Mouse (Mus musculus) midbrain, embryonic 11.5 days (tissue): ENCODE data around the gene Ccn6. TPM values are rescaled to one million over a fixed set of nuclear protein-coding genes. Genes with fewer than 3 reads are reported as not detected.

Experiments
- ATAC-seq: fragments of 200-750 bp; cut with Nextera tagmentation; 2 replicates; pipeline ENCODE4 v1.8.0; 2017; ENCODE audit warnings: moderate TSS enrichment, moderate library complexity; ENCODE audit not compliant: low FRiP score
- DNase-seq: peaks from one replicate; pipeline ENCODE4 v3.0.0; 2015; ENCODE audit warnings: low spot score; ENCODE audit errors: missing footprints
- H3K27ac ChIP-seq: fragments of 300-500 bp; sonication (generic); 2 replicates; pipeline ENCODE4 v1.5.1; 2014; ENCODE audit warnings: low read depth, low read length
- H3K27me3 ChIP-seq: fragments of 300-500 bp; sonication (generic); 2 replicates; pipeline ENCODE4 v1.6.1; 2014; ENCODE audit warnings: mild to moderate bottlenecking, low read length, moderate library complexity, mixed read lengths; ENCODE audit not compliant: control insufficient read depth, insufficient read depth
- H3K36me3 ChIP-seq: fragments of 300-500 bp; sonication (generic); 2 replicates; pipeline ENCODE4 v1.6.1; 2014; ENCODE audit warnings: mild to moderate bottlenecking, low read length, moderate library complexity, mixed read lengths; ENCODE audit not compliant: control insufficient read depth, insufficient read depth
- H3K4me1 ChIP-seq: fragments of 300-500 bp; sonication (generic); 2 replicates; pipeline ENCODE4 v1.6.1; 2014; ENCODE audit warnings: low read length; ENCODE audit not compliant: control insufficient read depth, insufficient read depth
- H3K4me2 ChIP-seq: fragments of 300-500 bp; sonication (generic); 2 replicates; pipeline ENCODE4 v1.6.1; 2014; ENCODE audit warnings: mild to moderate bottlenecking, moderate library complexity
- H3K4me3 ChIP-seq: fragments of 300-500 bp; sonication (generic); 2 replicates; pipeline ENCODE4 v1.5.1; 2014; ENCODE audit warnings: low read depth, low read length
- H3K9ac ChIP-seq: fragments of 300-500 bp; sonication (generic); 2 replicates; pipeline ENCODE4 v1.6.1; 2014; ENCODE audit warnings: low read length
- H3K9me3 ChIP-seq: fragments of 300-500 bp; sonication (generic); 2 replicates; pipeline ENCODE4 v1.6.1; 2016; ENCODE audit warnings: low read length; ENCODE audit not compliant: control insufficient read depth
- WGBS: fragments of 180-500 bp; shearing (Covaris S2); extraction: QIAGEN DNeasy Blood & Tissue Kit; methylation state at CpG from one replicate; pipeline ENCODE4 v1.1.7; 2014; 5-methylcytosine and 5-hydroxymethylcytosine counted together
- polyA plus RNA-seq: library from polyadenylated mRNA; unstranded; fragments of >200 nt; fragmentation: Nextera tagmentation; extraction: Ambion mirVana; gene quantifications from 2 replicates; pipeline ENCODE4 v1.2.1, GENCODE M21; 2014

Ccn6 gene
- polyA plus RNA-seq, 1 experiment from 2014 or later, result 0.20 TPM

GRCm38 (mm10) chr10:39184864-39185544 is 21.4 kb upstream of the Ccn6 start:
- H3K9me3 ChIP-seq, result no peaks in the 10 kb centered on the region
- no peak overlapping the region for H3K4me3 ChIP-seq
- no peak overlapping the region for H3K4me2 ChIP-seq
- ATAC-seq (no peak), DNase-seq (no peak)
- no peak overlapping the region for H3K27ac ChIP-seq
- no peaks in the 10 kb centered on the region for H3K27me3 ChIP-seq
- no peaks in the 10 kb centered on the region for H3K4me1 ChIP-seq
- no peaks in the 10 kb centered on the region for H3K36me3 ChIP-seq
- H3K9ac ChIP-seq, result no peak overlapping the region
- 89% methylated on average over 8 of the region's 8 CpGs for WGBS

- H3K4me3 ChIP-seq, result no peak overlapping the region
- no peak overlapping the region for H3K27ac ChIP-seq
- ATAC-seq (no peak), DNase-seq (no peak)
- peaks cover 4% of the 10 kb centered on the region; the same call in 1 of the 2 replicates for H3K4me1 ChIP-seq
- no peak overlapping the region for H3K9ac ChIP-seq
- H3K4me2 ChIP-seq, result no peak overlapping the region
- WGBS, result 91% methylated on average over 5 of the region's 5 CpGs
- H3K27me3 ChIP-seq, result no peaks in the 10 kb centered on the region
- H3K36me3 ChIP-seq, result no peaks in the 10 kb centered on the region
- no peaks in the 10 kb centered on the region for H3K9me3 ChIP-seq
Measured at GRCm38 (mm10) chr10:39176981-39177380, 13.4 kb upstream of the Ccn6 start.

GRCm38 (mm10) chr10:39173077-39173476 is 9.5 kb upstream of the Ccn6 start:
- DNase-seq (peak; percentile 84), ATAC-seq (no peak)
- Histone ChIP-seq H3K36me3 (no peaks in the 10 kb centered on the region), H3K27me3 (no peaks in the 10 kb centered on the region), H3K4me2 (no peak overlapping the region), H3K4me3 (no peak overlapping the region), H3K9ac (no peak overlapping the region), H3K27ac (no peak overlapping the region), H3K4me1 (peaks cover 5% of the 10 kb centered on the region; the same call in 1 of the 2 replicates), H3K9me3 (no peaks in the 10 kb centered on the region)
- 62% methylated on average over 13 of the region's 13 CpGs for WGBS

- no peak overlapping the region for H3K4me2 ChIP-seq
- H3K36me3 ChIP-seq, result no peaks in the 10 kb centered on the region
- H3K9me3 ChIP-seq, result no peaks in the 10 kb centered on the region
- H3K27ac ChIP-seq, result no peak overlapping the region; the same call in 1 of the 2 replicates
- 74% methylated on average over 6 of the region's 6 CpGs for WGBS
- H3K9ac ChIP-seq, result no peak overlapping the region; the same call in 1 of the 2 replicates
- no peaks in the 10 kb centered on the region for H3K27me3 ChIP-seq
- ATAC-seq, result no peak
- H3K4me3 ChIP-seq, result no peak overlapping the region
- no peak for DNase-seq
- peaks cover 5% of the 10 kb centered on the region; the same call in 1 of the 2 replicates for H3K4me1 ChIP-seq
Measured at GRCm38 (mm10) chr10:39172540-39172931, 8.9 kb upstream of the Ccn6 start.

- no peaks in the 10 kb centered on the region; the same call in 1 of the 2 replicates for H3K27me3 ChIP-seq
- DNase-seq, result peak; percentile 96
- H3K36me3 ChIP-seq, result no peaks in the 10 kb centered on the region
- peaks cover 5% of the 10 kb centered on the region; the same call in 1 of the 2 replicates for H3K4me1 ChIP-seq
- no peaks in the 10 kb centered on the region for H3K9me3 ChIP-seq
- H3K4me3 ChIP-seq, result peak overlapping the region; percentile 33
- peak overlapping the region; percentile 77 for H3K27ac ChIP-seq
- H3K4me2 ChIP-seq, result peak overlapping the region; percentile 65
- peak; percentile 79 for ATAC-seq
- H3K9ac ChIP-seq, result peak overlapping the region; percentile 56; the same call in 1 of the 2 replicates
- WGBS, result 9% methylated on average over 26 of the region's 26 CpGs
Measured at GRCm38 (mm10) chr10:39171603-39172539, 8.3 kb upstream of the Ccn6 start.

- Histone ChIP-seq H3K4me3 (peak overlapping the region; percentile 33), H3K9ac (peak overlapping the region; percentile 56; the same call in 1 of the 2 replicates), H3K4me1 (peaks cover 5% of the 10 kb centered on the region; the same call in 1 of the 2 replicates), H3K9me3 (no peaks in the 10 kb centered on the region), H3K27ac (peak overlapping the region; percentile 77), H3K4me2 (peak overlapping the region; percentile 65), H3K27me3 (no peaks in the 10 kb centered on the region; the same call in 1 of the 2 replicates), H3K36me3 (no peaks in the 10 kb centered on the region)
- 0% methylated on average over 19 of the region's 19 CpGs for WGBS
- DNase-seq (peak; percentile 99), ATAC-seq (peak; percentile 91)
Measured at GRCm38 (mm10) chr10:39171134-39171533, 7.5 kb upstream of the Ccn6 start.

GRCm38 (mm10) chr10:39170706-39171105 is 7.1 kb upstream of the Ccn6 start:
- no peak overlapping the region for H3K27ac ChIP-seq
- 10% methylated on average over 6 of the region's 6 CpGs for WGBS
- no peaks in the 10 kb centered on the region; the same call in 1 of the 2 replicates for H3K27me3 ChIP-seq
- no peak for DNase-seq
- no peaks in the 10 kb centered on the region for H3K9me3 ChIP-seq
- peak overlapping the region; percentile 26 for H3K4me2 ChIP-seq
- H3K4me1 ChIP-seq, result peaks cover 7% of the 10 kb centered on the region; the same call in 1 of the 2 replicates
- H3K9ac ChIP-seq, result no peak overlapping the region
- H3K4me3 ChIP-seq, result no peak overlapping the region
- H3K36me3 ChIP-seq, result no peaks in the 10 kb centered on the region
- ATAC-seq, result peak; percentile 19; the same call in 1 of the 2 replicates

GRCm38 (mm10) chr10:39170181-39170580 is 6.6 kb upstream of the Ccn6 start:
- DNase-seq, result peak; percentile 93
- no peaks in the 10 kb centered on the region; the same call in 1 of the 2 replicates for H3K27me3 ChIP-seq
- WGBS, result 10% methylated on average over 8 of the region's 8 CpGs
- H3K4me1 ChIP-seq, result peaks cover 8% of the 10 kb centered on the region; the same call in 1 of the 2 replicates
- no peak overlapping the region for H3K27ac ChIP-seq
- no peak for ATAC-seq
- no peak overlapping the region for H3K9ac ChIP-seq
- H3K4me3 ChIP-seq, result no peak overlapping the region
- no peak overlapping the region for H3K4me2 ChIP-seq
- no peaks in the 10 kb centered on the region for H3K9me3 ChIP-seq
- no peaks in the 10 kb centered on the region for H3K36me3 ChIP-seq
